Mouse (Mus musculus) ES-CJ7 (cell line): ENCODE data around the gene Olfr402.

Experiments
- DNase-seq: peaks from one replicate; pipeline ENCODE4 v3.0.0; 2011; ENCODE audit warnings: low read depth, low spot score

Gene Olfr402

DNA sequence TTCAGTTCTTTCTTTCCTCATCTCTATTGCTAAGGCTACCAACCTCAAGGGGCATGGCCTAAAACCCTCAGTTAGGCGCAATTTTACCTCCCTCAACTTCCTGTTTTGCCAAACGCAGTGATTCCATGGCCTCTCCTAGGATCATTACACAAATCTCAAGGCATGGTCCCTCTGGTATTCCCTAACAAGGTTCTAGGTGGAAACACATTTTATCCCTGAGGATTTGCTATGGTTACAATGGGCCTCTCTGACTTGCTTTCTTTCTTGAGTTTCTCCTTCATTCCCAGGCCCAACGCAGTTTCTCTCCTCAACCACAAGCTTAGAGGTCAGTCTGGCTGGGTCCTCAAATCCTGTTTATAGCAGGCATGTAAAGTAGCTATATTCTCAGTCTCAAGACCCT, at the start of gene Olfr402:
Gene Olfr402, plus strand, starts transcription at position 301 of the 400 bp plus-strand sequence.
- DNase-seq: no peak

GRCm38 (mm10) chr11:74105066-74105465, 48.3 kb upstream of the Olfr402 start:
- DNase-seq: peak; percentile 44

DNA sequence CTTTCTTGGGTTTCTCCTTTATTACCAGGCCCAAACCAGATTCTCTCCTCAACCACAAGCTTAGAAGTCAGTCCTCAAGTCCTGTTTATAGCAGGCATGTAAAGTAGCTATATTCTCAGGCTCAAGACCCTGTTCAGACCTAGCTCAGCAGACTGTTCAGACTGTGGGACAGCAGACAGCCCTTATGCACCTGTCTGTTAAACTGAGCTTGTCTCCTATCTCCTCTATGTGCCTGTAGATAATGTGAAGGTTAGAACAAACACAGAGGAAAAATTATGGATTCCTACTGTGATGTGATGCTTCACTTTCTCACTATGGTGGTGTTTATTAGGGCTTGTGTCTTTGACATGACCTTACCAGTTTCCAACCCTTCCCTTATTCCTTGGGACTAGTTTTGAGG, 39.9 kb upstream of the Olfr402 start, which contains the start of gene Olfr401:
Gene Olfr401, plus strand, starts transcription at position 301 of the 400 bp plus-strand sequence.
- DNase-seq: no peak

GRCm38 (mm10) chr11:74140001-74140400, 13.3 kb upstream of the Olfr402 start:
- DNase-seq: peak; percentile 69

DNA sequence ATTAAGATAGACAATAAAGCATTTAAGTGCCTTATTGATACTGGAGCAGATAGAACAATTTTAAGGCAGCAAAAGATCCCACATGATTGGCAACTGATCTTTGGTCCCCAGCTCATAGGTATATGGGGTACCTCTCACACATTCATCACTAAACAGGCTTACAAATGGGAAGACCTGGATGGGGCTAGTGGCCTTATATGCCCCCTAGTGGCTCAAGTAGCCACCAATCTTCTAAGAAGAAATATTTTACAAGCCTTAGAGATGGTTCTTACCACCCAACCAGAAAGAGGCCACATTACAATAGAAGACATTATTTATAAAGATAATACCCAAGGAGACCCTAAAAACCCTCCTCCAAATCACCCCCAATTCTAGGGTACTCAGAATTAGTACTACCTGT, 7.5 kb upstream of the Olfr402 start:
- no peak for DNase-seq

- no peak for DNase-seq
Measured at GRCm38 (mm10) chr11:74168771-74169170, 15.4 kb downstream of the Olfr402 start.

- no peak for DNase-seq
Measured at GRCm38 (mm10) chr11:74183168-74183567, 29.8 kb downstream of the Olfr402 start.

- DNase-seq: no peak
Measured at GRCm38 (mm10) chr11:74183745-74184144, 30.4 kb downstream of the Olfr402 start.

DNA sequence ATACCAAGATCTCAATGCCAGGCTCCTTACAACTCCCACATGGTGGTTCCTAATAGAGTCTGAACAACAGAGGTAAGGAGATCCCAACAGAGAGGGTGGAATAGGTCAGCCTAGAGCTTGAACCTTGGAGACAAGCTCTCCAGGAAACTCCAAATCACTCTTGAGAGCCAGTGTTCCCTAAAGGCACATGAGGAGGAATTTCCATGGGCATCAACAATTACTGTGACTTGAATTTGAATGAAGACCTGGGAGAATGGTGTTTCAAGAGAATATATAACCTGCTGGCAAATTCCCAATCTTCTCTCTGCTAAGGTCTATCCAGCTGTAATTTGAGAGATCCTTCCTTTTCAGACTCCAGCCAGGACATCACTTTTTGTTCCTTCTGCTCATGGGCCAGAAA, 32.6 kb downstream of the Olfr402 start, which contains the start of gene Olfr403:
Gene Olfr403, plus strand, starts transcription at position 301 of the 400 bp plus-strand sequence.
- no peak for DNase-seq
